Mouse (Mus musculus) limb, embryonic 11.5 days (tissue): Measurements from ENCODE around the gene Plce1. TPM values are rescaled to one million over a fixed set of nuclear protein-coding genes. Genes with fewer than 3 reads are reported as not detected.

Experiments used
- ATAC-seq: fragments of 200-750 bp; cut with Nextera tagmentation; 2 replicates; pipeline ENCODE4 v1.8.0; 2017; ENCODE audit warnings: low read depth; ENCODE audit not compliant: insufficient number of reproducible peaks, low FRiP score, low TSS enrichment
- DNase-seq: peaks from one replicate; pipeline ENCODE4 v3.0.0-alpha.2; 2015; ENCODE audit warnings: low spot score
- H3K27ac ChIP-seq: fragments of 300-500 bp; sonication (generic); replicated peaks from 2 replicates; pipeline ENCODE4 v1.5.1; 2014; ENCODE audit warnings: low read depth, mild to moderate bottlenecking, low read length
- H3K27me3 ChIP-seq: fragments of 300-500 bp; sonication (generic); 2 replicates; pipeline ENCODE4 v1.6.1; 2014; ENCODE audit warnings: mild to moderate bottlenecking, low read length, mixed read lengths; ENCODE audit not compliant: control insufficient read depth, insufficient read depth
- H3K36me3 ChIP-seq: fragments of 300-500 bp; sonication (generic); 2 replicates; pipeline ENCODE4 v1.6.1; 2014; ENCODE audit warnings: mild to moderate bottlenecking, low read length, moderate library complexity, mixed read lengths; ENCODE audit not compliant: control insufficient read depth, insufficient read depth
- H3K4me1 ChIP-seq: fragments of 300-500 bp; sonication (generic); 2 replicates; pipeline ENCODE4 v1.6.1; 2014; ENCODE audit warnings: low read length, mixed read lengths; ENCODE audit not compliant: control insufficient read depth, insufficient read depth
- H3K4me2 ChIP-seq: fragments of 300-500 bp; sonication (generic); 2 replicates; pipeline ENCODE4 v1.6.1; 2014; ENCODE audit warnings: low read depth, mild to moderate bottlenecking, moderate library complexity; ENCODE audit not compliant: severe bottlenecking
- H3K4me3 ChIP-seq: fragments of 300-500 bp; sonication (generic); 2 replicates; pipeline ENCODE4 v1.5.1; 2014; ENCODE audit warnings: low read depth, low read length
- H3K9ac ChIP-seq: fragments of 300-500 bp; sonication (generic); 2 replicates; pipeline ENCODE4 v1.6.1; 2014; ENCODE audit warnings: mild to moderate bottlenecking, low read length
- H3K9me3 ChIP-seq: fragments of 300-500 bp; sonication (generic); 2 replicates; pipeline ENCODE4 v1.6.1; 2016; ENCODE audit warnings: low read length; ENCODE audit not compliant: control insufficient read depth
- WGBS: fragments of 180-500 bp; shearing (Covaris S2); extraction: QIAGEN DNeasy Blood & Tissue Kit; methylation state at CpG from one replicate; pipeline ENCODE4 v1.1.7; 2014; 5-methylcytosine and 5-hydroxymethylcytosine counted together
- polyA plus RNA-seq: library from polyadenylated mRNA; unstranded; fragments of >200 nt; fragmentation: Nextera tagmentation; extraction: Ambion mirVana; gene quantifications from 2 replicates; pipeline ENCODE4 v1.2.1, GENCODE M21; 2014

Gene Plce1
- polyA plus RNA-seq, 1 experiment from 2014 or later, result 4.5 TPM

DNA sequence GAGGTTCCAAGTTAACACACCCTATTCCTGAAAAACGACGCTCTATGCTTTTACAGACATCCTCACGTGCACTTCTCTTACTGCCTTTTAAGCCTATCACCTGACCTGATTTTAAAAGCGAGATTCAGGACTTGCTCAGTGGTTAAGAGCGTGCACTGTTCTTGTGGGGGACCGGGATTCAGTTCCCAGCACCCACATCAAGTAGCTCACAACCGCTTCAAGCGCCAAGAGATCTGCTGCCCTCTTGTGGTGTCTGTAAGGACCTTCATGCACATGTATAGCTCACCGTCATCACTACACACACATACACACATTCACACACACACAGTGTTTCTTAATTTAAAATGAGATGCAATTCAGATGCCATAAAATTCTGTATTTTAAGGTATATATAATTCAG is 21.9 kb upstream of the Plce1 start:
- Histone ChIP-seq H3K9me3 (no peaks in the 10 kb centered on the region), H3K27me3 (no peaks in the 10 kb centered on the region), H3K9ac (no peak overlapping the region), H3K4me1 (no peaks in the 10 kb centered on the region), H3K4me3 (no peak overlapping the region), H3K27ac (no peak overlapping the region), H3K36me3 (no peaks in the 10 kb centered on the region), H3K4me2 (no peak overlapping the region)
- no peak for DNase-seq
- no peak for ATAC-seq
- 90% methylated on average over 9 of the region's 9 CpGs for WGBS

- Histone ChIP-seq H3K27ac (no peak overlapping the region), H3K9ac (no peak overlapping the region), H3K4me3 (no peak overlapping the region), H3K9me3 (no peaks in the 10 kb centered on the region), H3K36me3 (no peaks in the 10 kb centered on the region), H3K4me1 (no peaks in the 10 kb centered on the region), H3K4me2 (no peak overlapping the region), H3K27me3 (no peaks in the 10 kb centered on the region)
- no peak for ATAC-seq
- no peak for DNase-seq
- 87% methylated on average over 4 of the region's 4 CpGs for WGBS
Measured at GRCm38 (mm10) chr19:38460696-38461095, 20.2 kb upstream of the Plce1 start.

- Histone ChIP-seq H3K4me3 (no peak overlapping the region), H3K27ac (no peak overlapping the region), H3K27me3 (no peaks in the 10 kb centered on the region), H3K9me3 (no peaks in the 10 kb centered on the region), H3K4me2 (no peak overlapping the region), H3K36me3 (no peaks in the 10 kb centered on the region), H3K9ac (no peak overlapping the region), H3K4me1 (no peaks in the 10 kb centered on the region)
- DNase-seq, result no peak
- no peak for ATAC-seq
- 85% methylated on average over 10 of the region's 10 CpGs for WGBS
Measured at GRCm38 (mm10) chr19:38470257-38470893, 10.5 kb upstream of the Plce1 start.

- H3K27me3 ChIP-seq, result no peaks in the 10 kb centered on the region
- no peak overlapping the region for H3K4me2 ChIP-seq
- no peaks in the 10 kb centered on the region for H3K9me3 ChIP-seq
- DNase-seq (no peak), ATAC-seq (no peak)
- H3K27ac ChIP-seq, result no peak overlapping the region
- no peaks in the 10 kb centered on the region for H3K36me3 ChIP-seq
- H3K9ac ChIP-seq, result no peak overlapping the region
- H3K4me1 ChIP-seq, result peaks cover 14% of the 10 kb centered on the region
- no peak overlapping the region for H3K4me3 ChIP-seq
- WGBS, result 80% methylated on average over 7 of the region's 7 CpGs
Measured at GRCm38 (mm10) chr19:38475394-38475793, 5.5 kb upstream of the Plce1 start.

DNA sequence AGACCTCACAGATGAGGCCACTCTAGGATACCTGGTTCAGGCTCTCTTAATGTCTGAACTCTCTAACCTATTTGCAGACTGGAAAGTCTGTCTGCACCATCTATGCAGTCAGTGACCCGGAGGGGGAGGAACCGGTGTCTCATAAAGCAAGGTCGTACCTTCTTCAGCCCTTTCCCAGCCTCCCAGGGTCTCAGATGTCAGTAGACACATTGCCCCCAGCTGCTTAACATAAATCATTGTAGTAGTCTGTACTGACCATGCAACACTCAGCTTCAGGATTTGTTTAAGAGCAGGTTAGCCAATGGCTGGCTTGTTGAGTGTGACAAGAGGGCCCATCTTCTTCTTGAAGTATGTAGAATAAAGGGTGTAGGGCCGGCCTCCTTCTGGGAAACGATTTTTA is 2.6 kb upstream of the Plce1 start:
- 20% methylated on average over 5 of the region's 5 CpGs for WGBS
- Histone ChIP-seq H3K4me1 (peaks cover 20% of the 10 kb centered on the region), H3K27ac (no peak overlapping the region), H3K9ac (no peak overlapping the region), H3K4me3 (no peak overlapping the region), H3K4me2 (no peak overlapping the region), H3K27me3 (no peaks in the 10 kb centered on the region), H3K36me3 (no peaks in the 10 kb centered on the region), H3K9me3 (no peaks in the 10 kb centered on the region)
- ATAC-seq (no peak), DNase-seq (peak; percentile 30)

DNA sequence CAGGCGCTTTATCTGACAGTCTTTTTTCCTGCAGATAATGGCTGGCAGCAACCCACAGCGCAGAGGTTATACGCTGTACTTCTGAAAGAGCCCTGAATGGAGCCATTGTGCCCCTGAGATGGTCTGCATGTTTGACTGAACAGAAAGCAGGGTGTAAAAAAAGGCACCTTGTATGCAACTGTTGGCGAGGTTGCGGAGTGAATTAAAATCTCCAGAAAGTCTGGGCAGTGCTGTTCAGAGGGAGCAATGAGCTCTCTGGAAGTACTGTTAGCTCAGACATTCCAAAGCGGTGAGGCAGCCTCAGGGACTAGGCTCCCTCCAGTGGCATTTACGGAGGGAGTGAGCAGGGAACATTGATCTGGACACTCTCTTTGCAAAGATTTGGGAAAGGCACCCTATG is 2.0 kb upstream of the Plce1 start:
- ATAC-seq (no peak), DNase-seq (peak; percentile 55)
- Histone ChIP-seq H3K27ac (peak overlapping the region; percentile 47; the same call in 1 of the 2 replicates), H3K27me3 (no peaks in the 10 kb centered on the region), H3K36me3 (no peaks in the 10 kb centered on the region), H3K4me2 (no peak overlapping the region), H3K4me3 (no peak overlapping the region), H3K9me3 (no peaks in the 10 kb centered on the region), H3K4me1 (peaks cover 21% of the 10 kb centered on the region), H3K9ac (no peak overlapping the region)
- 42% methylated on average over 7 of the region's 7 CpGs for WGBS

GRCm38 (mm10) chr19:38479473-38479872 is 1.4 kb upstream of the Plce1 start:
- 79% methylated on average over 5 of the region's 5 CpGs for WGBS
- no peak overlapping the region for H3K4me3 ChIP-seq
- no peak overlapping the region for H3K9ac ChIP-seq
- DNase-seq, result no peak
- ATAC-seq, result no peak
- H3K27ac ChIP-seq, result no peak overlapping the region
- H3K4me2 ChIP-seq, result no peak overlapping the region
- no peaks in the 10 kb centered on the region for H3K27me3 ChIP-seq
- no peaks in the 10 kb centered on the region for H3K9me3 ChIP-seq
- no peaks in the 10 kb centered on the region for H3K36me3 ChIP-seq
- H3K4me1 ChIP-seq, result peaks cover 21% of the 10 kb centered on the region

- Histone ChIP-seq H3K9me3 (no peaks in the 10 kb centered on the region), H3K36me3 (no peaks in the 10 kb centered on the region), H3K27ac (no peak overlapping the region), H3K9ac (peak overlapping the region; percentile 73), H3K4me3 (peak overlapping the region; percentile 66), H3K27me3 (no peaks in the 10 kb centered on the region), H3K4me1 (peaks cover 21% of the 10 kb centered on the region), H3K4me2 (peak overlapping the region; percentile 69)
- WGBS, result 7% methylated on average over 12 of the region's 12 CpGs
- DNase-seq, result no peak
- peak; percentile 42; the same call in 1 of the 2 replicates for ATAC-seq
Measured at GRCm38 (mm10) chr19:38480156-38480720, 671 bp upstream of the Plce1 start.

DNA sequence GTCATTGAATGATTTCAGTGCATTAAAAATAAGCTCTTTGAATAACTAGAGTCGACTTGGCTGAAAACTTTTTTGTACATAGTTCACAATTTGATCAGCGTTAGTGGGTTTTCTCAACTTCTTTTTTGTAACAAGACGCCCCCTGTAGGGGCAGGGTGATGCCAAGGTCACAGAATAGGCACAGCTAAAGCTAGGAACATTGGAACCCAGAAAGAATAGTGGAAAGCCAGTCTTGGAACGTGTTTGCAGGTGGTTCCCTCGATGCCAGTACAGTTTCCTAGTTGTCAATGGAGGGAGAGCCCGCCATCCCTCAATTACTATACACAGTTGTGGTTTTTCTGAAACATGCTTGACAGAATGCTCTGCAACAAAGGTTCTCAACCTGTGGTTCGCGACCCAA is 997 bp downstream of the Plce1 start:
- no peaks in the 10 kb centered on the region for H3K36me3 ChIP-seq
- H3K4me2 ChIP-seq, result peak overlapping the region; percentile 69
- DNase-seq (no peak), ATAC-seq (no peak)
- peaks cover 25% of the 10 kb centered on the region for H3K4me1 ChIP-seq
- no peak overlapping the region; the same call in 1 of the 2 replicates for H3K9ac ChIP-seq
- peak overlapping the region; percentile 66 for H3K4me3 ChIP-seq
- H3K27ac ChIP-seq, result no peak overlapping the region
- no peaks in the 10 kb centered on the region for H3K27me3 ChIP-seq
- 21% methylated on average over 8 of the region's 8 CpGs for WGBS
- H3K9me3 ChIP-seq, result no peaks in the 10 kb centered on the region
